ENCODE assay signal across 8 mouse cellular contexts in genomic region chr3:107863898-107864603, GRCm38 (mm10). TPM values are rescaled to one million over a fixed set of nuclear protein-coding genes. Genes with fewer than 3 reads are reported as not detected.
DNase-seq lines count a peak whose midpoint lies in the region; ATAC-seq and TF ChIP-seq lines count a peak whose summit lies in the region.

No protein-coding gene starts in this region.

- DNase-seq in ES-CJ7 (ENCODE audit: low read depth, low spot score): peak; percentile 83
- DNase-seq in c-Kit-positive CD71-positive TER-119-positive erythroid progenitor cells, embryonic 14.5 days (ENCODE audit: low spot score): peak; percentile 71
- peak; percentile 92 for DNase-seq in heart, postnatal 0 days (ENCODE audit: low spot score)
- DNase-seq in kidney, postnatal 25 days: peak; percentile 84 to 91

- peak; percentile 80 for ATAC-seq in forebrain, embryonic 12.5 days (ENCODE audit: low FRiP score)
- peak; percentile 71 for ATAC-seq in heart, postnatal 0 days (ENCODE audit: insufficient read depth, low read depth)
- ATAC-seq in liver, embryonic 16.5 days (ENCODE audit: low read depth): 0 out of 2 replicates have a peak, but pooled peaks have one; percentile 15
- peak; percentile 84 for ATAC-seq in neural tube, embryonic 14.5 days (ENCODE audit: low read depth)

- peaks cover 6% of the 10 kb centered on the region for H3K4me1 ChIP-seq in forebrain, embryonic 12.5 days
- H3K4me1 ChIP-seq in heart, postnatal 0 days (ENCODE audit: control insufficient read depth, insufficient read depth): no peaks in the 10 kb centered on the region
- H3K4me1 ChIP-seq in liver, embryonic 16.5 days (ENCODE audit: control insufficient read depth, low read depth, low read length): peaks cover 3% of the 10 kb centered on the region
- H3K4me1 ChIP-seq in neural tube, embryonic 14.5 days (ENCODE audit: control insufficient read depth, insufficient read depth, low read length): no peaks in the 10 kb centered on the region
- peaks cover 10% of the 10 kb centered on the region for H3K4me1 ChIP-seq in testis, adult 2 months (ENCODE audit: control insufficient read depth, insufficient read depth, low read length)

- TF ChIP-seq POLR2A in testis, adult 2 months (IDR thresholded peaks at IDR 0.05; ENCODE audit: control insufficient read depth, low read depth, low read length): no peak

- no peak overlapping the region for H3K27ac ChIP-seq in forebrain, embryonic 12.5 days
- H3K27ac ChIP-seq in heart, postnatal 0 days (ENCODE audit: low read depth): no peak overlapping the region
- H3K27ac ChIP-seq in liver, embryonic 16.5 days (ENCODE audit: low read length): no peak overlapping the region
- H3K27ac ChIP-seq in neural tube, embryonic 14.5 days (ENCODE audit: low read depth, low read length): no peak overlapping the region; the same call in 1 of the 2 replicates
- H3K27ac ChIP-seq in testis, adult 2 months (ENCODE audit: control insufficient read depth, insufficient read depth, low read depth, low read length): no peak overlapping the region

- H3K4me2 ChIP-seq in forebrain, embryonic 12.5 days: no peak overlapping the region
- no peak overlapping the region for H3K4me2 ChIP-seq in heart, postnatal 0 days (ENCODE audit: low read depth, low read length)
- H3K4me2 ChIP-seq in liver, embryonic 16.5 days (ENCODE audit: low read depth, low read length): no peak overlapping the region
- H3K4me2 ChIP-seq in neural tube, embryonic 14.5 days (ENCODE audit: low read depth, low read length): no peak overlapping the region

- H3K4me3 ChIP-seq in forebrain, embryonic 12.5 days (replicated peaks): no peak overlapping the region
- H3K4me3 ChIP-seq in heart, postnatal 0 days (ENCODE audit: low read depth, low read length): no peak overlapping the region
- no peak overlapping the region for H3K4me3 ChIP-seq in liver, embryonic 16.5 days (ENCODE audit: low read depth, low read length)
- no peak overlapping the region for H3K4me3 ChIP-seq in neural tube, embryonic 14.5 days (ENCODE audit: low read depth, low read length)
- H3K4me3 ChIP-seq in testis, adult 2 months (ENCODE audit: control insufficient read depth, low read depth, low read length): no peak overlapping the region

- H3K9ac ChIP-seq in forebrain, embryonic 12.5 days: no peak overlapping the region
- no peak overlapping the region for H3K9ac ChIP-seq in heart, postnatal 0 days (replicated peaks; ENCODE audit: low read depth, low read length)
- no peak overlapping the region for H3K9ac ChIP-seq in liver, embryonic 16.5 days (ENCODE audit: low read depth, low read length)
- H3K9ac ChIP-seq in neural tube, embryonic 14.5 days (replicated peaks; ENCODE audit: low read depth, low read length): no peak overlapping the region

- WGBS in forebrain, embryonic 12.5 days: 8% methylated on average over 2 of the region's 2 CpGs
- WGBS in heart, postnatal 0 days: 12% methylated on average over 2 of the region's 2 CpGs
- 8% methylated on average over 2 of the region's 2 CpGs for WGBS in liver, embryonic 16.5 days (ENCODE audit: insufficient replicate concordance)
- 14% methylated on average over 2 of the region's 2 CpGs for WGBS in neural tube, embryonic 14.5 days

- no peak for TF ChIP-seq EP300 in heart, postnatal 0 days (IDR thresholded peaks at IDR 0.05; ENCODE audit: low read depth)

- H3K9me3 ChIP-seq in forebrain, embryonic 12.5 days: no peaks in the 10 kb centered on the region
- H3K9me3 ChIP-seq in heart, postnatal 0 days (replicated peaks; ENCODE audit: control insufficient read depth, low read length): no peaks in the 10 kb centered on the region
- H3K9me3 ChIP-seq in liver, embryonic 16.5 days (replicated peaks; ENCODE audit: control insufficient read depth, low read length): no peaks in the 10 kb centered on the region
- H3K9me3 ChIP-seq in neural tube, embryonic 14.5 days (ENCODE audit: control insufficient read depth, low read length): no peaks in the 10 kb centered on the region

- H3K36me3 ChIP-seq in forebrain, embryonic 12.5 days (replicated peaks): no peaks in the 10 kb centered on the region
- H3K36me3 ChIP-seq in heart, postnatal 0 days (replicated peaks; ENCODE audit: control insufficient read depth, insufficient read depth, low read length): no peaks in the 10 kb centered on the region
- H3K36me3 ChIP-seq in liver, embryonic 16.5 days (ENCODE audit: control insufficient read depth, insufficient read depth): no peaks in the 10 kb centered on the region
- no peaks in the 10 kb centered on the region for H3K36me3 ChIP-seq in neural tube, embryonic 14.5 days (ENCODE audit: control insufficient read depth, insufficient read depth, low read length)
- H3K36me3 ChIP-seq in testis, adult 2 months (ENCODE audit: control insufficient read depth, insufficient read depth, low read length): no peaks in the 10 kb centered on the region

- H3K27me3 ChIP-seq in forebrain, embryonic 12.5 days: 0 out of 2 replicates have a peak, but pooled peaks cover 3% of the 10 kb centered on the region
- H3K27me3 ChIP-seq in heart, postnatal 0 days (ENCODE audit: control insufficient read depth, insufficient read depth, low read length): no peaks in the 10 kb centered on the region
- H3K27me3 ChIP-seq in liver, embryonic 16.5 days (ENCODE audit: control insufficient read depth, insufficient read depth, low read depth, low read length): no peaks in the 10 kb centered on the region
- H3K27me3 ChIP-seq in neural tube, embryonic 14.5 days (ENCODE audit: control insufficient read depth, insufficient read depth, low read length): no peaks in the 10 kb centered on the region
- no peaks in the 10 kb centered on the region for H3K27me3 ChIP-seq in testis, adult 2 months (ENCODE audit: control insufficient read depth, insufficient read depth, low read length)

- TF ChIP-seq CTCF in heart, postnatal 0 days (IDR thresholded peaks at IDR 0.05; ENCODE audit: low read depth): peak; percentile 95
- peak; percentile 50; the same call in 1 of the 2 replicates for TF ChIP-seq CTCF in testis, adult 2 months (IDR thresholded peaks at IDR 0.05; ENCODE audit: control insufficient read depth, insufficient read depth, insufficient replicate concordance, low read depth, low read length)

RNA-seq across cellular contexts. Expression of gene Eps8l3, which starts 13.0 kb away (rescaled TPM):
- polyA plus RNA-seq in forebrain, embryonic 12.5 days (2016; fragmentation: Nextera tagmentation; extraction: Ambion mirVana): not detected in 2 replicates
- total RNA-seq in heart, postnatal 0 days (2014; rRNA removed; ENCODE audit: low replicate concordance): not detected in 2 replicates
- not detected in 2 replicates for polyA plus RNA-seq in heart, postnatal 0 days (2015; fragmentation: Nextera tagmentation; extraction: Ambion mirVana)
- 0.05 and 1.9 TPM in 2 replicates for polyA plus RNA-seq in liver, embryonic 16.5 days (2015; fragmentation: Nextera tagmentation; extraction: Ambion mirVana)
- polyA plus RNA-seq in neural tube, embryonic 14.5 days (2014; fragmentation: Nextera tagmentation; extraction: Ambion mirVana): not detected in 2 replicates
- 27.9 and 29.2 TPM in 2 replicates for polyA plus RNA-seq in testis, adult 2 months (2012; rRNA removed)

RNA-seq across cellular contexts. Expression of gene Gstm5, which starts 31.6 kb away (rescaled TPM):
- polyA plus RNA-seq in forebrain, embryonic 12.5 days (2016; fragmentation: Nextera tagmentation; extraction: Ambion mirVana): 225 and 230 TPM in 2 replicates
- total RNA-seq in heart, postnatal 0 days (2014; rRNA removed; ENCODE audit: low replicate concordance): 81.9 and 98.4 TPM in 2 replicates
- 132 and 138 TPM in 2 replicates for polyA plus RNA-seq in heart, postnatal 0 days (2015; fragmentation: Nextera tagmentation; extraction: Ambion mirVana)
- polyA plus RNA-seq in liver, embryonic 16.5 days (2015; fragmentation: Nextera tagmentation; extraction: Ambion mirVana): 170 and 181 TPM in 2 replicates
- polyA plus RNA-seq in neural tube, embryonic 14.5 days (2014; fragmentation: Nextera tagmentation; extraction: Ambion mirVana): 261 and 263 TPM in 2 replicates
- polyA plus RNA-seq in testis, adult 2 months (2012; rRNA removed): 2,841 and 3,160 TPM in 2 replicates

Comparison
In these comparisons a context has a peak if more than half of its experiments do, and no peak if none do; other contexts are left out.
1. ATAC-seq: peak in every context shown above with its lines; median percentile 84 in neural tube, embryonic 14.5 days; 80 in forebrain, embryonic 12.5 days; 71 in heart, postnatal 0 days; 15 in liver, embryonic 16.5 days.
2. RNA of gene Gstm5, which starts 31.6 kb away (polyA plus RNA-seq): 2,841 to 3,160 TPM in testis, adult 2 months; 261 to 263 TPM in neural tube, embryonic 14.5 days, 225 to 230 TPM in forebrain, embryonic 12.5 days, 170 to 181 TPM in liver, embryonic 16.5 days and 132 to 138 TPM in heart, postnatal 0 days; every median in the first group is over 10 times any median in the second.
3. Peak in every context shown above with its lines, with median percentiles within 50 percentile points of each other: DNase-seq.